Mouse (Mus musculus) regulatory T cell (primary cell): ENCODE measurements around the gene Fam72a.

Experiments
- in situ Hi-C: fragments of 300-600 bp; cut with MboI, MseI; formaldehyde crosslinking; loops from one replicate; pipeline ENCODE4 v1.15.1; 2025; ENCODE audit warnings: high pct_unique_total_duplicates

Fam72a gene

GRCm38 (mm10) chr1:131527281-131528080 lies at the start of gene Fam72a, which contains the start of gene Srgap2:
Fam72a (plus strand) TSS chr1:131527903.
Srgap2 (minus strand) TSS chr1:131527352.
- in situ Hi-C loops = no loop called here

- in situ Hi-C loops = no loop called here
Measured at GRCm38 (mm10) chr1:131478770-131479305, 48.9 kb upstream of the Fam72a start.

GRCm38 (mm10) chr1:131481391-131481790 lies 46.3 kb upstream of the Fam72a start:
- in situ Hi-C loops = no loop called here

- in situ Hi-C loops = no loop called here
Measured at GRCm38 (mm10) chr1:131482242-131482641, 45.5 kb upstream of the Fam72a start.

GRCm38 (mm10) chr1:131486094-131486850 lies 41.4 kb upstream of the Fam72a start:
- in situ Hi-C loops = no loop called here

- in situ Hi-C loops = no loop called here
Measured at GRCm38 (mm10) chr1:131489312-131489711, 38.4 kb upstream of the Fam72a start.

GRCm38 (mm10) chr1:131491579-131491978 lies 36.1 kb upstream of the Fam72a start:
- in situ Hi-C loops = no loop called here

GRCm38 (mm10) chr1:131492360-131492759 lies 35.3 kb upstream of the Fam72a start:
- in situ Hi-C loops = no loop called here

GRCm38 (mm10) chr1:131493966-131494898 lies 33.5 kb upstream of the Fam72a start:
- in situ Hi-C loops = no loop called here

- in situ Hi-C loops = no loop called here
Measured at GRCm38 (mm10) chr1:131498231-131498630, 29.5 kb upstream of the Fam72a start.

- in situ Hi-C loops = no loop called here
Measured at GRCm38 (mm10) chr1:131501681-131502080, 26.0 kb upstream of the Fam72a start.

GRCm38 (mm10) chr1:131511131-131511530 lies 16.6 kb upstream of the Fam72a start:
- in situ Hi-C loops = no loop called here

GRCm38 (mm10) chr1:131511661-131512500 lies 15.8 kb upstream of the Fam72a start:
- in situ Hi-C loops = no loop called here

- in situ Hi-C loops = no loop called here
Measured at GRCm38 (mm10) chr1:131513136-131513535, 14.6 kb upstream of the Fam72a start.

- in situ Hi-C loops = no loop called here
Measured at GRCm38 (mm10) chr1:131514197-131514596, 13.5 kb upstream of the Fam72a start.

- in situ Hi-C loops = no loop called here
Measured at GRCm38 (mm10) chr1:131516588-131516987, 11.1 kb upstream of the Fam72a start.

- in situ Hi-C loops = no loop called here
Measured at GRCm38 (mm10) chr1:131523794-131524193, 3.9 kb upstream of the Fam72a start.

- in situ Hi-C loops = no loop called here
Measured at GRCm38 (mm10) chr1:131525101-131525585, 2.6 kb upstream of the Fam72a start.

GRCm38 (mm10) chr1:131525586-131526271 lies 2.0 kb upstream of the Fam72a start:
- in situ Hi-C loops = no loop called here
